Mouse (Mus musculus): ENCODE results near the gene Nav2.

GRCm38 (mm10) chr7:49513763-49514437, 605.4 kb downstream of the Nav2 start:
- TF ChIP-seq CTCF (IDR thresholded peaks at IDR 0.05) (no peak), POLR2A (IDR thresholded peaks at IDR 0.05; ENCODE audit: insufficient read depth, low read depth, low read length) (no peak)

Measured in heart, adult 2 months (tissue).